Mouse (Mus musculus) hindbrain, embryonic 13.5 days (tissue): ENCODE measurements around the gene Otof. TPM values are rescaled to one million over a fixed set of nuclear protein-coding genes. Genes with fewer than 3 reads are reported as not detected.

Experiments used
- ATAC-seq: fragments of 200-750 bp; cut with Nextera tagmentation; 2 replicates; pipeline ENCODE4 v1.8.0; 2017; ENCODE audit warnings: moderate TSS enrichment; ENCODE audit not compliant: low FRiP score
- H3K27ac ChIP-seq: fragments of 300-500 bp; sonication (generic); 2 replicates; pipeline ENCODE4 v1.5.1; 2015; ENCODE audit warnings: inconsistent platforms, mild to moderate bottlenecking, moderate library complexity
- H3K27me3 ChIP-seq: fragments of 300-500 bp; sonication (generic); 2 replicates; pipeline ENCODE4 v1.6.1; 2015; ENCODE audit warnings: mild to moderate bottlenecking, inconsistent platforms
- H3K36me3 ChIP-seq: fragments of 300-500 bp; sonication (generic); 2 replicates; pipeline ENCODE4 v1.6.1; 2015; ENCODE audit warnings: mild to moderate bottlenecking, inconsistent platforms
- H3K4me1 ChIP-seq: fragments of 300-500 bp; sonication (generic); replicated peaks from 2 replicates; pipeline ENCODE4 v1.6.1; 2015; ENCODE audit warnings: inconsistent platforms
- H3K4me2 ChIP-seq: fragments of 300-500 bp; sonication (generic); 2 replicates; pipeline ENCODE4 v1.6.1; 2015; ENCODE audit warnings: inconsistent platforms, mild to moderate bottlenecking, moderate library complexity
- H3K4me3 ChIP-seq: fragments of 300-500 bp; sonication (generic); 2 replicates; pipeline ENCODE4 v1.5.1; 2015; ENCODE audit warnings: mild to moderate bottlenecking, inconsistent platforms
- H3K9ac ChIP-seq: fragments of 300-500 bp; sonication (generic); 2 replicates; pipeline ENCODE4 v1.6.1; 2015; ENCODE audit warnings: mild to moderate bottlenecking, inconsistent platforms
- H3K9me3 ChIP-seq: fragments of 300-500 bp; sonication (generic); 2 replicates; pipeline ENCODE4 v1.6.1; 2016; ENCODE audit warnings: inconsistent platforms
- WGBS: fragments of 180-500 bp; shearing (Covaris S2); methylation state at CpG from one replicate; pipeline ENCODE4 v1.1.7; 2015; 5-methylcytosine and 5-hydroxymethylcytosine counted together
- polyA plus RNA-seq: library from polyadenylated mRNA; unstranded; fragments of >200 nt; fragmentation: Nextera tagmentation; extraction: Ambion mirVana; gene quantifications from 2 replicates; pipeline ENCODE4 v1.2.1, GENCODE M21; 2015

The Otof gene
- polyA plus RNA-seq, 1 experiment from 2014 or later, result 2.2 TPM

DNA sequence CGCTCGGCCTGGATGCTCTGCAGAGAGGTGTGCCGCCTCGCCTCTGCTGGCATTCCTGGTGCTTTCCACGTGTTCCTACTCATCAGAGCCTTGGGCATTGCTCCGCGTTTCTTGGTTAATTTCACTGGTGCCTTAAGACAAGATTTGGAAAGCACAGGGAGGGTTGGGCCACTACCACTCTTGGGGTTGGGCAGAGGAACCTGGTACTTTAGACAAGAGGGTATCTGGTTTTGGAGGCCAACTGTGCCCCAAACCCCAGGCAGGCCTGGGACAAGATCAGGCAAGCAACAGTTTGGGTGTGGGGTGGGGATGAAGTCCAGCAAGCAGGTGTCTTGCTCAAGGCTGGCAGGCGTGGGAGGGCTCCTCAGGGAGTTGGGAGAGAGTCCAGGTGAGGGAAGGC lies 94.3 kb downstream of the Otof start:
- Histone ChIP-seq H3K9ac (no peak overlapping the region), H3K9me3 (no peaks in the 10 kb centered on the region), H3K27ac (no peak overlapping the region), H3K36me3 (no peaks in the 10 kb centered on the region), H3K4me2 (no peak overlapping the region), H3K4me1 (no peaks in the 10 kb centered on the region), H3K4me3 (no peak overlapping the region), H3K27me3 (no peaks in the 10 kb centered on the region)
- ATAC-seq, result no peak
- 83% methylated on average over 8 of the region's 8 CpGs for WGBS

DNA sequence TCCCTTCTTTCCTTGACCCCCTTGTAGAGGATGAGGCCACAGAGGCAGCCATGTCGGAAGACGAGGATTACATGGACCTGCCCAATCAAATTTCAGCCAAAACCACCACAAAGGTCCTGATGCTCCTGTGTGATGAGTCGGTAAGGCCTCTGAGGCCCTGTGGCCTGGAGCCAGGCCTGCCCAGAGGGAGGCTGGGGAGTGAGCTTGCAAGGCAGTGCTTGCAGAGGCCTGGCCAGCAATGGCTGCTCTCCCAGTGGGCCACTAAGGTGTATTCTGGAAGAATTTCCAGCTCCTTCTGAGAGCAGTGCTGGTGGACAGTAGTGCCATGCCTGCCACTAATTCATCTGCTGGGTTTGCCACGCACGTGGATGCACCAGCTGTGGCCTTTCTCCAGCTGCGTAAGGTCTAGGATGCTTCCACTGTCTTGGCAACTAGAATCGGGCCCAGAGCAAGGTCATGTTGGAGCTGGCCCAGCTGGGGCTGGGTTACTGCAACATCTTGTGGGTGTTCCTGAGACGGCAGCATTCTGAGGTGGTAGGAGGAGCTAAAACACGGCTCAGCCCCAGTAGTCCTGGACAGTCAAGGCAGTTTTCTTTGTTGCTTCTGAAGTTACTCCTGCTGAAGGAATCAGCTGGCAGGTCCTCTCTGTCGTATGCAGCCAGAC lies 103.2 kb downstream of the Otof start:
- 89% methylated on average over 10 of the region's 10 CpGs for WGBS
- H3K4me3 ChIP-seq, result no peak overlapping the region
- no peak overlapping the region for H3K9ac ChIP-seq
- no peaks in the 10 kb centered on the region for H3K9me3 ChIP-seq
- ATAC-seq, result no peak
- no peaks in the 10 kb centered on the region for H3K27me3 ChIP-seq
- H3K4me1 ChIP-seq, result no peaks in the 10 kb centered on the region
- no peak overlapping the region for H3K4me2 ChIP-seq
- no peaks in the 10 kb centered on the region for H3K36me3 ChIP-seq
- H3K27ac ChIP-seq, result no peak overlapping the region

DNA sequence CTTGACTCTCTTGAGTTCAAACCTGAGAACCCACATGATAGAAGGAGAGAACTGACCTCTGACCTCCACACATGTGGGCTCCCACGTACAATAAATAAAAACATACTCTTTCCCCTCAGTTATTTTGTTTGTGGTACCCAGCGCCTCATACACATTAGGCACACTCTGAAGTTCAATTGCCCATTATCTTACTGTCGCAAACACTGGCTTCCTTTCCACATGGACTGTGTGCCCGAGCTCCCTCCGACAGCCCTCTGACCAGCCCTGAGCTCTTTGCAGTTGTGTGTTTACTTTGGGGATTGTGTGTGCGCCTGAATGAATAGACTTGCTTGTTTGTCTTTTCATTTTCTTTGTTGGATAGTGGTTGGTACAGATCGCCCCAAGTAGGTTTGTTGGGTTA lies 105.1 kb downstream of the Otof start:
- H3K27me3 ChIP-seq, result no peaks in the 10 kb centered on the region
- H3K36me3 ChIP-seq, result no peaks in the 10 kb centered on the region
- no peak overlapping the region for H3K9ac ChIP-seq
- H3K27ac ChIP-seq, result no peak overlapping the region
- H3K4me2 ChIP-seq, result no peak overlapping the region
- H3K9me3 ChIP-seq, result no peaks in the 10 kb centered on the region
- H3K4me3 ChIP-seq, result no peak overlapping the region
- ATAC-seq, result no peak
- 79% methylated on average over 7 of the region's 7 CpGs for WGBS
- no peaks in the 10 kb centered on the region for H3K4me1 ChIP-seq

DNA sequence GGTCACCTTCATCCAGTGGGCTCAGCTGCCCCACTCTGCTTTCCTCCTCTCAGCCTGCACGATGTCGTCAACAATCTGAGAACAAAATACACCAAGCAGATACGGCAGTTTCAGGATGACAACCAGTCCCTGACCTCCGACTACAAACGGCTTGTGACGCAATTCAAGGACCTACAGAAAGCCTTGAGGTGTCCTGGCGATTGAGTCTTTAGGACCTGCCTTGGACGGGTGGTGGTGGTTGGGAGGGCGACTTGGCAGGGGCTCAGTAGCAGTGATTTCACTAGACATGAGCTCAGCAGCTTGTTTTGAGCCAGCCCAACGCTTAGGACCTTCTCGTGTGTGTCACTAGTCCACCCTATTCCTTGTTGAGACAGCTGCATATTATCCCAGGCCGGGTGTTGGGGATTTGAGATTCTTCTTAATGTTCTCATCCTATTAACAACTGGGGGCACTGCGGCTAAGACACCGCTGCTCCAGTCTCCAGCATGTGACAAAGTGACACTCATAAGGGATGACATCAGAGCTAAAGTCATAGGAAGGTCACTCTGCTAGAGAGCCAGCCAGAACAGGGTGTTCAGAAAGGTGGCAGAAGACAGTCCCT lies 106.1 kb downstream of the Otof start:
- ATAC-seq, result no peak
- 87% methylated on average over 14 of the region's 14 CpGs for WGBS
- Histone ChIP-seq H3K4me3 (no peak overlapping the region), H3K27me3 (no peaks in the 10 kb centered on the region), H3K9ac (no peak overlapping the region), H3K4me2 (no peak overlapping the region), H3K36me3 (no peaks in the 10 kb centered on the region), H3K4me1 (no peaks in the 10 kb centered on the region), H3K27ac (no peak overlapping the region), H3K9me3 (no peaks in the 10 kb centered on the region)

DNA sequence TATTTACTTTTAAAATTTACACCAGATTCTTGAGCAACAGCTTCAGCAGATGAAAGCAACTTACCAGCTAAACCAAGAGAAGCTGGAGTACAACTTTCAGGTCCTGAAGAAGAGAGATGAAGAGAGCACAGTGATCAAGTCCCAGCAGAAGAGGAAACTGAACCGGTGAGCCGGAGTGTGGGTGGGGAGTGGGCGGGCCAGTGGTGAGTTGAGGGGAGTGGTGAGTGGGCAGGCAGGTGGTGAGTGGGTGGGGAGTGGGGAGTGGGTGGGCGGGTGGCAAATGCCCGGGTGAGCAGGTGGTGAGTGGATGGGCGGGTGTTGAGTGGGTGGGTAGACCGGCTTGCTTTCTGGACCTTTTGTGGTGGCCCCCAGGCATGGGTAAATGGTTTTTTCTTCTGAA lies 106.6 kb downstream of the Otof start:
- no peak for ATAC-seq
- no peaks in the 10 kb centered on the region for H3K36me3 ChIP-seq
- no peaks in the 10 kb centered on the region for H3K9me3 ChIP-seq
- H3K4me3 ChIP-seq, result no peak overlapping the region
- H3K27me3 ChIP-seq, result no peaks in the 10 kb centered on the region
- H3K4me1 ChIP-seq, result no peaks in the 10 kb centered on the region
- H3K27ac ChIP-seq, result no peak overlapping the region
- 79% methylated on average over 7 of the region's 7 CpGs for WGBS
- H3K4me2 ChIP-seq, result no peak overlapping the region
- no peak overlapping the region for H3K9ac ChIP-seq

DNA sequence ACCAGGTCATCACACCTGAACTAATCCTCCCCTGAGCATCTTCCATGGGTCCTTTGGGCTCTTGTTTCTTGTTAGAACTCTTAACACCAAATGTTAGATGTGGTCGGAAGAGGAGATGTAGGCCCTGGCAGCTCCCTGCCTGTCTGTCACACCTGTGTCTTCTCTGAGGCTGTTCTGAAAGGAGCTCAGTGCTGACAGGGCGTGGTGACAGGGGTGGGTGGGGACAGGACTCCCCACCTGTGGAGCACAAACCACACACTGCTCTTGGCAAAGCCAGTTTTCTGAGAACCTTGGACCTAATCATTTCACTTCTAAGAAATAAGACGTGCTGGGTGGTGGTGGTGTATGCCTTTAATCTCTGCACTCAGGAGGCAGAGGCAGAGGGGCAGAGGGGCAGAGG lies 108.1 kb downstream of the Otof start:
- 77% methylated on average over 3 of the region's 3 CpGs for WGBS
- H3K4me2 ChIP-seq, result no peak overlapping the region
- H3K9me3 ChIP-seq, result no peaks in the 10 kb centered on the region
- H3K4me3 ChIP-seq, result no peak overlapping the region
- H3K9ac ChIP-seq, result no peak overlapping the region
- no peaks in the 10 kb centered on the region for H3K36me3 ChIP-seq
- ATAC-seq, result no peak
- H3K4me1 ChIP-seq, result no peaks in the 10 kb centered on the region
- H3K27me3 ChIP-seq, result no peaks in the 10 kb centered on the region
- no peak overlapping the region for H3K27ac ChIP-seq

DNA sequence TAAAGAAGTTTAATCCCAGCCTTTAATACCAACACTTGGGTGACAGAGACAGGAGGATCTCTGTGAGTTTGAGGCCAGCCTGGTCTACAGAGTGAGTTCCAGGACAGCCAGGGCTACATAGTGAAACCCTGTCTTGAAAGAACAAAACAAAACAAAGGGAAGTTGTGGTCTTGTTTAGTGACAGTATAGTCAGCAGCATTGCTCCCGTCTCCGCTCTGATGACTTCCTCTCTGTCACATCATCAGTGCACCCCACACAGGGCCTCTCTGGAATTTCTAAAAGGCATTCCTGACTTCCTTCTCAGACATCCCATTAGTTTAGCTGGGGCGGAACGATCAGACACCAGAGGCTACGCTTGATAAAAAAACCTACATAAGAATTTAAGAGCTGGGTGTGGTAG lies 117.8 kb downstream of the Otof start:
- no peak overlapping the region for H3K4me3 ChIP-seq
- 77% methylated on average over 5 of the region's 5 CpGs for WGBS
- H3K27me3 ChIP-seq, result peaks cover 15% of the 10 kb centered on the region
- H3K4me2 ChIP-seq, result no peak overlapping the region
- H3K4me1 ChIP-seq, result peaks cover 8% of the 10 kb centered on the region
- H3K36me3 ChIP-seq, result no peaks in the 10 kb centered on the region
- H3K9ac ChIP-seq, result no peak overlapping the region
- ATAC-seq, result no peak
- H3K27ac ChIP-seq, result no peak overlapping the region
- no peaks in the 10 kb centered on the region for H3K9me3 ChIP-seq

DNA sequence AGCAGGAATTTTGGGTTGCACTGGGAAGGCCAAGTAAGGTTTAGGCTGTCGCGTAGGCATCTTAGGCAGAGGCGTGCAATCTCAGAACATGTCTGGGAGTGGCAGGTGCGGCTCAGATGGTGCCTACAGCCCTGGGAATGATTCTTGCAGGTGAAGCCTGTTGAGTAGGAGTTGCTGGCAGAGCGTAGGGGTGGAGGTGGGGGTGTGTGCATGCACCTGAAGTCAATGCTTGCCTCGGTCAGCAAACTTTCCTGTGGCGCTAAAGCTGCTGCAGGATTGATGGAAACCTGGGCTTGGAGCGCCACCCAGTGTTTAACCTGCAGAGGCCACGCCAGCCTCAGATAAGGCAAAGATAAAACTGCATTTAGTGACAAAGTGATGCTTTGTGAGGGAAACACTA lies 118.6 kb downstream of the Otof start:
- WGBS, result 3% methylated on average over 9 of the region's 9 CpGs

DNA sequence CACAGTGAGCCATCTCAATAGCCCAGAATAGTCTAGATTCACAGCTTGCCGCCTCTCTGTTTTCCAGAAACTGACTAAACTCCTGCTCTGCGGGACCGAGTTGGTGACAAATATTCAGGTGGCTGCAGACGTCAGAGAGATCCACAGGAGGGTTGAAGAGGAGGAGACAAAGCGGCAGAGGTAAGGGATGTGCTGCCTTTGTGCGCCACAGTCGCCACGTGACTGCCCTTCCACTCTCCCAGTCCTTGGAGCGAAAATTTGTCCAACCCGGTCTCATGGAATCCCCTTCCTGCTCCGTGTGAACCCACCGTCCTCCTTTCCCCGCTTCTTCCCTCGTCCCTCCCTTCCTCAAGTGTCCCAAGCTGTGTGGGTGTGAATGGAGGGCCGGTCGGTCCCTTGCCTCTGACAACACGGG lies 119.1 kb downstream of the Otof start:
- 0 out of 2 replicates have a peak, but pooled peaks have one; percentile 46 for ATAC-seq
- Histone ChIP-seq H3K27ac (no peak overlapping the region), H3K4me2 (peak overlapping the region; percentile 53), H3K4me1 (peaks cover 8% of the 10 kb centered on the region), H3K27me3 (peaks cover 15% of the 10 kb centered on the region), H3K9me3 (no peaks in the 10 kb centered on the region), H3K4me3 (peak overlapping the region; percentile 28), H3K9ac (peak overlapping the region; percentile 39; the same call in 1 of the 2 replicates), H3K36me3 (no peaks in the 10 kb centered on the region)
- 8% methylated on average over 17 of the region's 17 CpGs for WGBS

More for the DNA sequence above, 118.6 kb downstream of the Otof start:
- peaks cover 15% of the 10 kb centered on the region for H3K27me3 ChIP-seq
- H3K27ac ChIP-seq, result no peak overlapping the region
- H3K9ac ChIP-seq, result peak overlapping the region; percentile 39; the same call in 1 of the 2 replicates
- peak; percentile 66; the same call in 1 of the 2 replicates for ATAC-seq
- peaks cover 8% of the 10 kb centered on the region for H3K4me1 ChIP-seq
- no peaks in the 10 kb centered on the region for H3K36me3 ChIP-seq
- H3K9me3 ChIP-seq, result no peaks in the 10 kb centered on the region
- H3K4me3 ChIP-seq, result peak overlapping the region; percentile 28
- peak overlapping the region; percentile 53 for H3K4me2 ChIP-seq

DNA sequence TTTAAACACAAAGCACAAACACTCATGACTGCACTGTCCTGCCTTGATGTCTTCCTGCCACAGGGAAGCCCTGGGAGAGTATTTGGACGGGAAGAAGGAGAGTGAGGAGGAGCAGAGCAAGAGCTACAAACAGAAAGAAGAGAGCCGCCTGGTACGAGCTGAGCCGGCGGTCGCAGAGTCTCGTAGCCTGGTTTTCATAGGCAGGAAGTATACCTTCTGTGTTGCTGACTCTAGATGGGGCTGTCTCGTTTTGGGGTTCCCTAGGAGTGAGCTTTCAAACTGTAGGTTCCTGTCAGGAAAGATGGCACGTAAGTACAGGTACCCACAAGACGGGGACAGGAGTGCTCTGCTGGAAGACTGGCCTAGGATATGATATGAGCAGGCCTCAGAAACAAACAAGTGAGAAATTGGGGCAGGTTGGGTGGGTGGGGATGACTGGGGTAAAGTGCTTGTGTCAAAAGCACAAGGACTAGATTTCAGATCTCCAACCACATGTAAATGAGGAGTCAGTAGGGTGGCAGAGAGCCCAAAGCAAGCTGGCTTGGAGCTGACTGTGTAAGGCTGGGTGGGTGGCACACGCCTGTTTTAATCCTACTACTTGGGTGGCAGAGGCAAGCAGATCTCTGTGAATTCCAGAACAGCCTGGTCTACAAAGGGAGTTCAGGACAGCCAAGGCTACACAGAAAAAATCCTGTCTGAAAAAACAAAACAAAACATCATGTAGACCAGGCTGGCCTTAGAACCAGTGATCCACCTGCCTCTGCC lies 119.9 kb downstream of the Otof start:
- H3K9me3 ChIP-seq, result no peaks in the 10 kb centered on the region
- H3K27me3 ChIP-seq, result peaks cover 15% of the 10 kb centered on the region
- peaks cover 8% of the 10 kb centered on the region for H3K4me1 ChIP-seq
- ATAC-seq, result no peak
- H3K4me2 ChIP-seq, result no peak overlapping the region
- H3K9ac ChIP-seq, result no peak overlapping the region
- 85% methylated on average over 11 of the region's 11 CpGs for WGBS
- no peak overlapping the region for H3K4me3 ChIP-seq
- no peaks in the 10 kb centered on the region for H3K36me3 ChIP-seq
- no peak overlapping the region for H3K27ac ChIP-seq

DNA sequence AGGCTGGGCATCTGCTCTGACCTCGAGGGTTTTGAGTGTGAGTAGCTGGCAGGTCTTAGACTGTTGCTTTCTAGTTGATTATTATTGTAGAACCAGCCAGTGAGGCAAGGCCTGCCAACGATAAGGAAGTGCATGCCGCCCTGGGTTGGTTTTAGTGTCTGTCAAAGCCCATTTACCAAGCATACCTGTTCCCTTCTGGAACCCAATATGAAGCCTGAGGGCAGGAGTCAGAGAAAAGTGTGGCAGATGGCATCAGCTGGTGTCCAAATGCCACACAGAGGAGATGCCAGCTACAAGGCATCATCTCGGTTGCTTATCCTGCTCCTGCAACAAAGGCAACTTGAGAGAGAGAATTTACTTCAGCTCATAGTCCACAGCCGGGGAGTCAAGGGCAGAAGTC lies 120.9 kb downstream of the Otof start:
- Histone ChIP-seq H3K9ac (no peak overlapping the region), H3K4me3 (no peak overlapping the region), H3K27me3 (peaks cover 15% of the 10 kb centered on the region), H3K27ac (no peak overlapping the region), H3K4me2 (no peak overlapping the region), H3K4me1 (peaks cover 8% of the 10 kb centered on the region), H3K9me3 (no peaks in the 10 kb centered on the region), H3K36me3 (no peaks in the 10 kb centered on the region)
- 77% methylated on average over 5 of the region's 5 CpGs for WGBS
- ATAC-seq, result no peak
